Mouse (Mus musculus) hindbrain, embryonic 14.5 days (tissue): ENCODE measurements around the gene Gbp9. TPM values are rescaled to one million over a fixed set of nuclear protein-coding genes. Genes with fewer than 3 reads are reported as not detected.
"Not testable (repeated sequence)": the region's sequence is repeated elsewhere in the genome, so short reads cannot be mapped to it uniquely, and the experiment has no call there.

ENCODE experiments used
- ATAC-seq: fragments of 200-750 bp; cut with Nextera tagmentation; 2 replicates; pipeline ENCODE4 v1.8.0; 2017; ENCODE audit warnings: moderate number of reproducible peaks, mild to moderate bottlenecking, moderate TSS enrichment, moderate library complexity; ENCODE audit not compliant: low FRiP score
- DNase-seq: peaks from one replicate; pipeline ENCODE4 v3.0.0-alpha.2; 2015; ENCODE audit warnings: low spot score
- H3K27ac ChIP-seq: fragments of 300-500 bp; sonication (generic); 2 replicates; pipeline ENCODE4 v1.5.1; 2014; ENCODE audit warnings: mild to moderate bottlenecking, moderate library complexity
- H3K27me3 ChIP-seq: fragments of 300-500 bp; sonication (generic); 2 replicates; pipeline ENCODE4 v1.6.1; 2014; ENCODE audit warnings: mild to moderate bottlenecking, low read length, mixed read lengths; ENCODE audit not compliant: control insufficient read depth, insufficient read depth
- H3K36me3 ChIP-seq: fragments of 300-500 bp; sonication (generic); replicated peaks from 2 replicates; pipeline ENCODE4 v1.6.1; 2014; ENCODE audit not compliant: control insufficient read depth, insufficient read depth
- H3K4me1 ChIP-seq: fragments of 300-500 bp; sonication (generic); replicated peaks from 2 replicates; pipeline ENCODE4 v1.6.1; 2014; ENCODE audit warnings: antibody characterized with exemption, low read length, mixed read lengths; ENCODE audit not compliant: control insufficient read depth, insufficient read depth
- H3K4me2 ChIP-seq: fragments of 300-500 bp; sonication (generic); replicated peaks from 2 replicates; pipeline ENCODE4 v1.6.1; 2014; ENCODE audit warnings: mild to moderate bottlenecking, moderate library complexity
- H3K4me3 ChIP-seq: fragments of 300-500 bp; sonication (generic); replicated peaks from 2 replicates; pipeline ENCODE4 v1.5.1; 2014; ENCODE audit warnings: mild to moderate bottlenecking, low read length
- H3K9ac ChIP-seq: fragments of 300-500 bp; sonication (generic); 2 replicates; pipeline ENCODE4 v1.6.1; 2014
- H3K9me3 ChIP-seq: fragments of 300-500 bp; sonication (generic); 2 replicates; pipeline ENCODE4 v1.6.1; 2016; ENCODE audit warnings: low read length; ENCODE audit not compliant: control insufficient read depth
- WGBS: fragments of 180-500 bp; shearing (Covaris S2); extraction: QIAGEN DNeasy Blood & Tissue Kit; methylation state at CpG from one replicate; pipeline ENCODE4 v1.1.7; 2014; 5-methylcytosine and 5-hydroxymethylcytosine counted together
- polyA plus RNA-seq: library from polyadenylated mRNA; unstranded; fragments of >200 nt; fragmentation: Nextera tagmentation; extraction: Ambion mirVana; gene quantifications from 2 replicates; pipeline ENCODE4 v1.2.1, GENCODE M21; 2014

The Gbp9 gene
- polyA plus RNA-seq, 1 experiment from 2014 or later = 2.9 TPM

- not testable (repeated sequence) for ATAC-seq, H3K9me3 ChIP-seq, H3K27ac ChIP-seq, H3K9ac ChIP-seq, H3K27me3 ChIP-seq, H3K36me3 ChIP-seq, H3K4me2 ChIP-seq, H3K4me1 ChIP-seq, H3K4me3 ChIP-seq, DNase-seq
- WGBS = 67% methylated on average over 3 of the region's 3 CpGs
Measured at GRCm38 (mm10) chr5:105136706-105137304, 2.5 kb downstream of the Gbp9 start.

DNA sequence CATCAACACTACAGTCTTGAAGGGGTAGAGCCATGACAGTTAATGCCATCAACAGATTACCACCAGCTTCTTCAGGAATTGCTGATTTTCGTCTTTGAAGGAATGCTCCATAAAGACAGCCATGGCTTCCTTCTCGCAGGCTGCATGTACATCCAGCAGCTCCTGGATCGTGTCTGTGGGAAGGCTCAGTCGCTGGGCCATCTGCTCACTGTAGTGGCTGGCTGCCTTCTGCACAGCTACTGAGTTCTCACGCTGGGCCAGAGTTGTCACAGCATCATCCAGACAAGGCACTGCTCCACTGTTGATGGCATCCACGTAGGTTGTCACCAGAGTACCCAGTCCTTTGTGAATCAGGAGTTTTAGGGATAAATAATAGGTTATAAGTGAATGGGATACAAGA is 17.6 kb downstream of the Gbp9 start:
- not testable (repeated sequence) for H3K4me2 ChIP-seq, ATAC-seq, H3K4me3 ChIP-seq, H3K9ac ChIP-seq, H3K36me3 ChIP-seq, H3K27me3 ChIP-seq, H3K27ac ChIP-seq, H3K4me1 ChIP-seq, DNase-seq, H3K9me3 ChIP-seq
- 80% methylated on average over 6 of the region's 6 CpGs for WGBS

GRCm38 (mm10) chr5:105115740-105116139 is 23.6 kb downstream of the Gbp9 start:
- no peaks in the 10 kb centered on the region for H3K4me1 ChIP-seq
- H3K4me2 ChIP-seq = no peak overlapping the region
- H3K27ac ChIP-seq = no peak overlapping the region
- DNase-seq (no peak), ATAC-seq (no peak)
- H3K27me3 ChIP-seq = no peaks in the 10 kb centered on the region
- WGBS = 93% methylated on average over 2 of the region's 2 CpGs
- H3K36me3 ChIP-seq = no peaks in the 10 kb centered on the region
- no peak overlapping the region for H3K4me3 ChIP-seq
- no peak overlapping the region for H3K9ac ChIP-seq
- H3K9me3 ChIP-seq = no peaks in the 10 kb centered on the region

GRCm38 (mm10) chr5:105114696-105115095 is 24.6 kb downstream of the Gbp9 start:
- Histone ChIP-seq H3K9me3 (no peaks in the 10 kb centered on the region), H3K4me1 (no peaks in the 10 kb centered on the region), H3K36me3 (no peaks in the 10 kb centered on the region), H3K4me3 (no peak overlapping the region), H3K27me3 (no peaks in the 10 kb centered on the region), H3K4me2 (no peak overlapping the region), H3K9ac (no peak overlapping the region), H3K27ac (no peak overlapping the region)
- DNase-seq (no peak), ATAC-seq (no peak)
- 95% methylated on average over 2 of the region's 2 CpGs for WGBS

DNA sequence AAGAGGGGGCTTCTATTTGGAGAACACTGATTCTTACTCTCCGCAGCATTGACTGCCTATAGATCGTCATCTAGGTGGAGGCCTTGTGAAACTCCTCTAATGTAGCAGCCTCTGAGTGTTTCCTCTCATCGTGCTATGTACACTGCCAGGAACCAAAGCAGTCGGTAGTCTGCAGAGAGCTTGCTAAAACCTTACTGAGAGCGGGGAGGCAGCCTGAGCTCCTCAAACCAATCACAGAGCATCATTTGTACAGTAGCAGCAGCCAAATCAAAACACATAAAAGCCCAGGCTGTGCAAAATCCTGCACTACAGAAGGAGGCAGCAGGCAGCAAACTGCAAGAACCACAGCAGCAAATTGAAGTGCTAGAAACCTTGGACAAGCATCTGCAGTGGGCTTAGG is 25.7 kb downstream of the Gbp9 start:
- Histone ChIP-seq H3K9me3 (no peaks in the 10 kb centered on the region), H3K9ac (no peak overlapping the region), H3K36me3 (no peaks in the 10 kb centered on the region), H3K27me3 (no peaks in the 10 kb centered on the region), H3K4me2 (no peak overlapping the region), H3K4me1 (no peaks in the 10 kb centered on the region), H3K27ac (no peak overlapping the region), H3K4me3 (no peak overlapping the region)
- ATAC-seq (no peak), DNase-seq (no peak)
- WGBS = 95% methylated on average over 5 of the region's 5 CpGs

DNA sequence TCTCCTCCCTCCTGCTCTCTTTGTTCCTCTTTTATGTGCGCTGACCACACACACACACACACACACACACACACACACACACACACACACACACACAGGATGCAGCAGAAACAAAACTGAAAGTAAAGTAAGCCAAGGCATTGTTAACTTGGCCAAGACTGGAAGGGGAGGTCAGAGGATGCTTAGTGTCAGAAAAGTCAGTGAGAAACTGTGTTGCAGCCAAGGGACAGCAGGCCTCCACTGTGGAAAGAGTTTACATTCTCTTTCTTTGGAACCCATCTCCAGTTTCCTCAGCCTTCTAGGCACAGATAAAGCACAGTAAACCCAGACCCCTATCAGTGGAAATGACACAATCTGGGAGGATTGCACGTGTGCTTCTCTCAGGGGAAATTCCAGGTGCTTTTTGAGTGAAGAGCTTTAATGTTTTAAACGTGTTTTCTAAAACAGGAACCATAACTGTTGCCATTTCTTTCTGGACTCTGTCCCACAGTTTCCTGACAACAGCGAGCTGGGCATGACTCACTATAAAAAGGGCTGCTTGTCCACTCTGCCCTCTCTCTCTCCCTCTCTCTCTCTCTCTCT is 29.0 kb downstream of the Gbp9 start:
- not testable (repeated sequence) for H3K27ac ChIP-seq, H3K4me2 ChIP-seq, H3K4me3 ChIP-seq, H3K4me1 ChIP-seq, H3K9ac ChIP-seq, H3K9me3 ChIP-seq, ATAC-seq, H3K27me3 ChIP-seq, H3K36me3 ChIP-seq, DNase-seq
- 20% methylated on average over 4 of the region's 4 CpGs for WGBS

- H3K9ac ChIP-seq, H3K27me3 ChIP-seq, ATAC-seq, H3K27ac ChIP-seq, DNase-seq, H3K4me3 ChIP-seq, H3K9me3 ChIP-seq, H3K4me2 ChIP-seq, H3K4me1 ChIP-seq, H3K36me3 ChIP-seq: not testable (repeated sequence)
- WGBS = 33% methylated on average over 1 of the region's 1 CpGs
Measured at GRCm38 (mm10) chr5:105109775-105110174, 29.6 kb downstream of the Gbp9 start.

GRCm38 (mm10) chr5:105105689-105106088 is 33.6 kb downstream of the Gbp9 start:
- not testable (repeated sequence) for H3K4me2 ChIP-seq, DNase-seq, H3K9ac ChIP-seq, H3K4me3 ChIP-seq, H3K4me1 ChIP-seq, H3K27me3 ChIP-seq, H3K9me3 ChIP-seq, H3K27ac ChIP-seq, ATAC-seq, H3K36me3 ChIP-seq
- 88% methylated on average over 2 of the region's 2 CpGs for WGBS

GRCm38 (mm10) chr5:105081900-105082299 is 57.4 kb downstream of the Gbp9 start:
- Histone ChIP-seq H3K4me2 (no peak overlapping the region), H3K36me3 (no peaks in the 10 kb centered on the region), H3K4me1 (no peaks in the 10 kb centered on the region), H3K27ac (no peak overlapping the region), H3K27me3 (no peaks in the 10 kb centered on the region), H3K9ac (no peak overlapping the region), H3K9me3 (peaks cover 7% of the 10 kb centered on the region), H3K4me3 (no peak overlapping the region)
- DNase-seq (no peak), ATAC-seq (no peak)

DNA sequence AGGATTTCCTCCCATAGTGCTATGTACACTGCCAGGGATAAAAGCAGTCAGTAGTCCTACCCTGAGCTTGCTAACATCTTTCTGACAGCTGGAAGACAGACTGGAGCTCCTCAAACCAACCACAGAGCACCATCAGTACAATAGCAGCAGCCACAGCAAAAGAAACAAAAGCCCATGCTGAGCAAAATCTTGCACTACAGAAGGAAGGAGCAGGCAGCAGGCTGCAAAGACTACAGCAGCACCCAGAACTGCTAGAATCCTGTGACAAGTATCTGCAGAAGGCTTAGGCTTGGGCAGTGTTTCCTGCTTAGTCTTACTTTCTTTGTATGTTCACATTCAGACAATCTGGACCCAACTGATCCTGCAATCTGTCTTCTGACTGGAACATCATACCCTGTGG is 71.0 kb downstream of the Gbp9 start:
- not testable (repeated sequence) for H3K4me1 ChIP-seq, H3K27ac ChIP-seq, H3K4me3 ChIP-seq, H3K27me3 ChIP-seq, H3K9me3 ChIP-seq, H3K9ac ChIP-seq, DNase-seq, H3K4me2 ChIP-seq, H3K36me3 ChIP-seq, ATAC-seq
